Mouse (Mus musculus) liver, embryonic 11.5 days (tissue): ENCODE measurements at regions not wholly inside any gene's neighbourhood (a gene's known extent, or its start where the extent isn't known, plus 50 kb on each side); places are given as distances from the start of the nearest gene placed in this dataset.

ENCODE experiments used
- ATAC-seq: fragments of 200-750 bp; cut with Nextera tagmentation; replicated peaks from 2 replicates; pipeline ENCODE4 v1.8.0; 2017; ENCODE audit warnings: moderate number of reproducible peaks, mild to moderate bottlenecking, moderate TSS enrichment, moderate library complexity; ENCODE audit not compliant: low FRiP score
- DNase-seq: peaks from one replicate; pipeline ENCODE4 v3.0.0-alpha.2; 2017; ENCODE audit warnings: low spot score
- H3K27ac ChIP-seq: fragments of 300-500 bp; sonication (generic); 2 replicates; pipeline ENCODE4 v1.5.1; 2014; ENCODE audit warnings: mild to moderate bottlenecking, low read depth, low read length, control low read depth
- H3K27me3 ChIP-seq: fragments of 300-500 bp; sonication (generic); replicated peaks from 2 replicates; pipeline ENCODE4 v1.6.1; 2014; ENCODE audit warnings: low read length, mixed read lengths; ENCODE audit not compliant: control insufficient read depth, insufficient read depth
- H3K36me3 ChIP-seq: fragments of 300-500 bp; sonication (generic); 2 replicates; pipeline ENCODE4 v1.6.1; 2014; ENCODE audit warnings: mild to moderate bottlenecking, low read length, moderate library complexity, mixed read lengths; ENCODE audit not compliant: control insufficient read depth, insufficient read depth
- H3K4me1 ChIP-seq: fragments of 300-500 bp; sonication (generic); replicated peaks from 2 replicates; pipeline ENCODE4 v1.6.1; 2014; ENCODE audit warnings: low read length, mixed read lengths; ENCODE audit not compliant: control insufficient read depth, insufficient read depth
- H3K4me2 ChIP-seq: fragments of 300-500 bp; sonication (generic); 2 replicates; pipeline ENCODE4 v1.6.1; 2014; ENCODE audit warnings: mild to moderate bottlenecking, control low read depth, moderate library complexity
- H3K4me3 ChIP-seq: fragments of 300-500 bp; sonication (generic); 2 replicates; pipeline ENCODE4 v1.5.1; 2014; ENCODE audit warnings: low read depth, low read length, control low read depth
- H3K9ac ChIP-seq: fragments of 300-500 bp; sonication (generic); 2 replicates; pipeline ENCODE4 v1.6.1; 2014; ENCODE audit warnings: low read depth, low read length, control low read depth
- H3K9me3 ChIP-seq: fragments of 300-500 bp; sonication (generic); 2 replicates; pipeline ENCODE4 v1.6.1; 2016; ENCODE audit warnings: low read length, inconsistent platforms, mixed read lengths; ENCODE audit not compliant: control insufficient read depth
- WGBS: fragments of 180-500 bp; shearing (Covaris S2); extraction: QIAGEN DNeasy Blood & Tissue Kit; methylation state at CpG from one replicate; pipeline ENCODE4 v1.1.7; 2014; 5-methylcytosine and 5-hydroxymethylcytosine counted together

- 73% methylated on average over 9 of the region's 9 CpGs for whole genome bisulfite sequencing
- H3K4me2 ChIP-seq = no peak overlapping the region
- H3K27me3 ChIP-seq = no peaks in the 10 kb centered on the region
- H3K27ac ChIP-seq = no peak overlapping the region
- no peaks in the 10 kb centered on the region for H3K36me3 ChIP-seq
- H3K4me3 ChIP-seq = no peak overlapping the region
- ATAC-seq = no peak
- H3K4me1 ChIP-seq = no peaks in the 10 kb centered on the region; the same call in 1 of the 2 replicates
- no peak for DNase-seq
- no peak overlapping the region for H3K9ac ChIP-seq
- H3K9me3 ChIP-seq = no peaks in the 10 kb centered on the region
Measured at GRCm38 (mm10) chr10:17518423-17519175, 204.4 kb upstream of the Cited2 start.

GRCm38 (mm10) chr10:17522026-17522541 is 200.9 kb upstream of the Cited2 start:
- WGBS = 25% methylated on average over 5 of the region's 5 CpGs
- DNase-seq = no peak
- Histone ChIP-seq H3K27me3 (no peaks in the 10 kb centered on the region), H3K4me3 (no peak overlapping the region), H3K9me3 (no peaks in the 10 kb centered on the region), H3K27ac (no peak overlapping the region), H3K9ac (no peak overlapping the region), H3K36me3 (no peaks in the 10 kb centered on the region), H3K4me2 (no peak overlapping the region), H3K4me1 (no peaks in the 10 kb centered on the region; the same call in 1 of the 2 replicates)
- no peak for ATAC-seq

- H3K27ac ChIP-seq = no peak overlapping the region
- no peak overlapping the region for H3K4me3 ChIP-seq
- no peaks in the 10 kb centered on the region for H3K9me3 ChIP-seq
- no peaks in the 10 kb centered on the region for H3K36me3 ChIP-seq
- ATAC-seq (no peak), DNase-seq (no peak)
- no peaks in the 10 kb centered on the region; the same call in 1 of the 2 replicates for H3K4me1 ChIP-seq
- no peaks in the 10 kb centered on the region for H3K27me3 ChIP-seq
- WGBS = 54% methylated on average over 6 of the region's 6 CpGs
- no peak overlapping the region for H3K9ac ChIP-seq
- no peak overlapping the region for H3K4me2 ChIP-seq
Measured at GRCm38 (mm10) chr10:17523558-17524328, 199.3 kb upstream of the Cited2 start.

DNA sequence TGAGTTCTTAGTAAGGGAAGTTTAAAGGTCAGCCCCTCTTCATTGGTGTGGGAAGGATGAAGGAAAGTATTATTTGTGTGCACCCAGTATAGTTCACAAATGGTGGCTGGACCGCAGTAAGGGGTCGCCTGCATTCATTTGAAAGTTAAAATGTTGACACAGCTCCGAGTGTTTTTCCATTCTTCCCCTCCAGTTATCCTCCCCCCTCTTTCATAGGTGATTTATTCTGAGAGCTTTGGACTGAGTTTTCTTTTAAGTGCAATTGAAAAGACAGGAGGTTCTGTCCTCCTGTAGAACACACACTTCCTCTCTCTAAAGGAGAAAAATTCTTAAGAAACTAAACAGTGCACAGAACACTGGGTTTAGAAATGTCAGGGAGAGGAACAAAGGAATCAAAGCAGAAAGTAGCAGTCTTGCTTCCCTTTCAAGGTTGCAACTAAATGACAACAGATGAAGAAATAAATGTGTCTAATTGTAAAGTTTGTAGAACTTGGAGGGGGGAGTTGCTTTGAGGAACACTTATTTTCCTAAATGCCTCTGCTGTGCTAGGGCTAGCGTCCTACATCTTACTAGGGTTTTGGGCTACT is 195.8 kb upstream of the Cited2 start:
- Histone ChIP-seq H3K4me1 (no peaks in the 10 kb centered on the region; the same call in 1 of the 2 replicates), H3K27me3 (no peaks in the 10 kb centered on the region), H3K36me3 (no peaks in the 10 kb centered on the region), H3K4me3 (no peak overlapping the region), H3K4me2 (no peak overlapping the region), H3K27ac (no peak overlapping the region), H3K9ac (no peak overlapping the region), H3K9me3 (no peaks in the 10 kb centered on the region)
- WGBS = 79% methylated on average over 4 of the region's 4 CpGs
- ATAC-seq (no peak), DNase-seq (no peak)

GRCm38 (mm10) chr10:17528116-17528515 is 194.9 kb upstream of the Cited2 start:
- 65% methylated on average over 2 of the region's 2 CpGs for WGBS
- H3K27ac ChIP-seq = no peak overlapping the region
- H3K27me3 ChIP-seq = no peaks in the 10 kb centered on the region
- no peak overlapping the region for H3K4me3 ChIP-seq
- H3K9me3 ChIP-seq = no peaks in the 10 kb centered on the region
- H3K4me1 ChIP-seq = no peaks in the 10 kb centered on the region
- H3K4me2 ChIP-seq = no peak overlapping the region
- H3K9ac ChIP-seq = no peak overlapping the region
- DNase-seq = no peak
- ATAC-seq = no peak
- H3K36me3 ChIP-seq = no peaks in the 10 kb centered on the region

DNA sequence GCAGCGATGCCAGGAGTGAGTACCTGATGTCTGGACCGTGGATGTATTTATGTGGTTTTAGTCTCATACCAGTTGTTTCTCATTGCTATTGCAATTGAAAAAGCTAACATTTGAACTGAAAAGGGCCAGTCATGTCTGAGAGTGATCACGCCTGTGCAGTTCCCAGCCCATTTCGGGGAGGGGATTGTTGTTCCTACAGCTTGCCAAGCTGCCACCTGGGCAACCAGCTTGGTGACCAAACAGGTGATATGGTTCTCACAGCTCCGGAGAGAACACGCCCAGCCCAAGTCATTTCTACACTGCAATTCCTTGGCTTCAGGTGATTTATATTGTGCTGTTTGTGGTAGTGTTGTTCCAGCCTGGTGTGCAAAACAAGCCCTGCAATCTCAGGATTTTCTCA is 194.2 kb upstream of the Cited2 start:
- Histone ChIP-seq H3K36me3 (no peaks in the 10 kb centered on the region), H3K4me1 (no peaks in the 10 kb centered on the region), H3K4me2 (no peak overlapping the region), H3K4me3 (no peak overlapping the region), H3K27me3 (no peaks in the 10 kb centered on the region), H3K9ac (no peak overlapping the region), H3K9me3 (no peaks in the 10 kb centered on the region), H3K27ac (no peak overlapping the region)
- ATAC-seq (no peak), DNase-seq (no peak)
- 77% methylated on average over 6 of the region's 6 CpGs for whole genome bisulfite sequencing

DNA sequence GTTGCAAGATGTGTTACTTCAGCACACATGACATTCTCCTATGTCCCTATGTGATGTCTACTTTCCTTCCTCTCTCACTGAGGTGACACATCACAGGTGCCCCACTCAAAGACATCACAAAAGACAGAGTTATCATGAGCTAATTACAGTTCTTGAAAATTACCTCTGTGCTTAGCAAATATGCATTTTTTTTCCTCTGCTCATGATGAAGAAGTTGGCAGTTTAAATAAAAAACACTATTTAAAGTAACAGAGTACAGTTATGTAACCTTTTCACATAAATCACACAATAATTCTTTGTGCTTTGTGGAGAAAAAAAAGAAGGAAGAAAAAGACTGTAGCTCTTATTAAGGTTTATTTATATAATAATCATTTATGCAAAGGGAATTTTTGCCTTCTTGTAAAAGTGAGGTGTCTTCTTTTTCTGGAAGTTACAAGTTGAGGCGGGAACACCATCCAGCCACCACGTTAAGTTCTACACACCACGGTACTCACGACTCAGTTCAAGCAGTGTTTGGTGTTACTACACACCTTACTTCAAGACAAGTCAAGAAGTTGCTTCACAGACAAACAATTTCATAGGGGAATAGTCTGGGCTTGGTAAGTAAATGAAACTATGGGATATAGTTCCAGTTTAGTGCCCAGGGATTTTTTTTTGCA is 193.0 kb upstream of the Cited2 start:
- Histone ChIP-seq H3K9ac (no peak overlapping the region), H3K4me3 (no peak overlapping the region), H3K27ac (no peak overlapping the region), H3K4me2 (no peak overlapping the region), H3K36me3 (no peaks in the 10 kb centered on the region), H3K27me3 (no peaks in the 10 kb centered on the region), H3K9me3 (no peaks in the 10 kb centered on the region), H3K4me1 (no peaks in the 10 kb centered on the region)
- no peak for ATAC-seq
- no peak for DNase-seq
- WGBS = 92% methylated on average over 4 of the region's 4 CpGs

- Histone ChIP-seq H3K27ac (no peak overlapping the region), H3K27me3 (no peaks in the 10 kb centered on the region)
- 77% methylated on average over 3 of the region's 3 CpGs for WGBS
Measured at GRCm38 (mm10) chr10:17531021-17531420, 192.0 kb upstream of the Cited2 start.

More at GRCm38 (mm10) chr10:17531021-17531420, 192.0 kb upstream of the Cited2 start:
- Histone ChIP-seq H3K36me3 (no peaks in the 10 kb centered on the region), H3K4me3 (no peak overlapping the region), H3K4me2 (no peak overlapping the region), H3K4me1 (no peaks in the 10 kb centered on the region), H3K9ac (no peak overlapping the region), H3K9me3 (no peaks in the 10 kb centered on the region)
- ATAC-seq = no peak
- DNase-seq = no peak
